Comparison of ENCODE assay signal across 8 mouse cellular contexts in the genomic region with DNA sequence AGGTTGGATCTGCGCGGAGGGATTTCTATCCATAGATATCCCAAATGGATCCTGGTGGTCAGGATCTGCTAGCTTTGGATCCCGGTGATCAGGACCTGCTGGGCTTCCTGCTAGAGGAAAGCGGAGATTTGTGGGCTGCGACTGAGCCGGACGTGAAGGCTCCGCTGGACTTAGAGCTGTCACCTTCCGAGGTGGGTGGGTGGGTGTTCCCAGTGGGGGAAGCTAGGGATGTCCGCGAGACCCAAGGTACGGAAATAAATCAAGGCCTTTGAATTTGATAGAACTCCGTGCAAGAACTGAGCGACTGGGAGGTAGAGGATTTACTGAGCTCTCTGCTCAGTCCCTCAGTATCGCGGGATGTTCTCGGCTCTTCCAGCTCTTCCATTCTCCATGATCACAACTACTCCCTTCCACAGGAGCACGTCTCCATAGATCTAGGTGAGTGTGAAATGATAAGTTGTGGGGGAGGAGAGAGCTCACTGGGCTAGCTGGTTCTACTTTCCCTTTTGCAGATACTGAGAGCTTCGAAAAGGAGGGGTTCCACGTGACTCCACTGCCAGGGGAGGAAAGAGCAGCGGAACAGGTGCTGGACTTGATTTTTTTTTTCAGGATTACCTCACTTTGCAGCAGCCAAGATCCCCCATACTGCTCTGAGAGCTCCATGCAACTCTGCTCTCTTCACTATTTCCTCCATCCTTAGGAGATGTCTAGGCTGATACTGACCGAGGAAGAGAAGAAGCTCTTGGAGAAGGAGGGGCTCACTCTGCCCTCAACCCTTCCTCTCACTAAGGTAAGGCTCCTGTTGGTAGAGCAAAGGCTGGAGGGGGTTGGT. TPM values are rescaled to one million over a fixed set of nuclear protein-coding genes. Genes with fewer than 3 reads are reported as not detected.
DNase-seq lines count a peak whose midpoint lies in the region; ATAC-seq and TF ChIP-seq lines count a peak whose summit lies in the region.

No protein-coding gene starts in this region.

- 9% methylated on average over 22 of the region's 22 CpGs for WGBS in hindbrain, embryonic 16.5 days
- WGBS in midbrain, embryonic 14.5 days = 8% methylated on average over 22 of the region's 22 CpGs

- H3K4me1 ChIP-seq in hindbrain, embryonic 16.5 days (ENCODE audit: control insufficient read depth, insufficient read depth, low read depth, low read length) = peaks cover 34% of the 10 kb centered on the region
- peaks cover 33% of the 10 kb centered on the region for H3K4me1 ChIP-seq in midbrain, embryonic 14.5 days (ENCODE audit: control insufficient read depth, insufficient read depth, low read length)

- H3K4me3 ChIP-seq in layer of hippocampus, adult 2 months = peak overlapping the region; percentile 96
- peak overlapping the region; percentile 72 for H3K4me3 ChIP-seq in hindbrain, embryonic 16.5 days (ENCODE audit: low read length)
- H3K4me3 ChIP-seq in midbrain, embryonic 14.5 days (replicated peaks; ENCODE audit: low read depth, low read length) = peak overlapping the region; percentile 95

- no peaks in the 10 kb centered on the region for H3K27me3 ChIP-seq in hindbrain, embryonic 16.5 days (replicated peaks; ENCODE audit: control insufficient read depth, insufficient read depth, low read length)
- H3K27me3 ChIP-seq in midbrain, embryonic 14.5 days (ENCODE audit: control insufficient read depth, insufficient read depth, low read length) = no peaks in the 10 kb centered on the region

- H3K4me2 ChIP-seq in hindbrain, embryonic 16.5 days (ENCODE audit: low read length) = peak overlapping the region; percentile 95
- peak overlapping the region; percentile 91 for H3K4me2 ChIP-seq in midbrain, embryonic 14.5 days (ENCODE audit: low read length)

- H3K9me3 ChIP-seq in hindbrain, embryonic 16.5 days (ENCODE audit: control insufficient read depth, low read length) = no peaks in the 10 kb centered on the region
- no peaks in the 10 kb centered on the region for H3K9me3 ChIP-seq in midbrain, embryonic 14.5 days (ENCODE audit: control insufficient read depth, low read length)

- H3K27ac ChIP-seq in layer of hippocampus, adult 2 months = peak overlapping the region; percentile 97
- peak overlapping the region; percentile 98 for H3K27ac ChIP-seq in hindbrain, embryonic 16.5 days (ENCODE audit: low read depth, low read length)
- peak overlapping the region; percentile 95 for H3K27ac ChIP-seq in midbrain, embryonic 14.5 days (replicated peaks; ENCODE audit: low read depth, low read length)

- peaks cover 34% of the 10 kb centered on the region for H3K36me3 ChIP-seq in hindbrain, embryonic 16.5 days (ENCODE audit: control insufficient read depth, insufficient read depth, low read length)
- H3K36me3 ChIP-seq in midbrain, embryonic 14.5 days (ENCODE audit: control insufficient read depth, insufficient read depth, low read length) = peaks cover 57% of the 10 kb centered on the region

- no peak for DNase-seq in layer of hippocampus, adult 2 months (ENCODE audit: low spot score in 2 of 2)
- DNase-seq in layer of hippocampus, postnatal 10 days (ENCODE audit: low spot score in 2 of 2) = no peak
- peak; percentile 39 for DNase-seq in brain, adult 2 months (ENCODE audit: low read depth, low spot score)
- no peak for DNase-seq in midbrain, embryonic 14.5 days
- no peak for DNase-seq in ovary, postnatal 36 days (ENCODE audit: low spot score)
- DNase-seq in gastrocnemius, postnatal 4 days (ENCODE audit: low spot score in 2 of 2) = no peak
- DNase-seq in layer of hippocampus, postnatal 25 days (ENCODE audit: extremely low spot score in 1 of 2, low spot score in 1 of 2) = no peak

- ATAC-seq in hindbrain, embryonic 16.5 days = peak; percentile 37
- ATAC-seq in midbrain, embryonic 14.5 days (ENCODE audit: low FRiP score, low TSS enrichment) = peak; percentile 10; the same call in 1 of the 2 replicates

- TF ChIP-seq CTCF in layer of hippocampus, adult 2 months (conservative IDR thresholded peaks at IDR 0.05) = no peak

- peak overlapping the region; percentile 96 for H3K9ac ChIP-seq in hindbrain, embryonic 16.5 days (ENCODE audit: low read depth, low read length)
- H3K9ac ChIP-seq in midbrain, embryonic 14.5 days (replicated peaks; ENCODE audit: low read length) = peak overlapping the region; percentile 90

RNA-seq across cellular contexts. Expression of a gene that starts 0.5 kb away (rescaled TPM):
- total RNA-seq in layer of hippocampus, adult 2 months (2021) = 10 to 100 TPM; 36.4 to 42.9 TPM
- total RNA-seq in layer of hippocampus, postnatal 10 days (2021) = 10 to 100 TPM; 54.4 to 69.7 TPM
- polyA plus RNA-seq in hindbrain, embryonic 16.5 days (2015; fragmentation: Nextera tagmentation; extraction: Ambion mirVana) = 56.2 and 61.1 TPM in 2 replicates
- 60.3 and 65.5 TPM in 2 replicates for polyA plus RNA-seq in midbrain, embryonic 14.5 days (2014; fragmentation: Nextera tagmentation; extraction: Ambion mirVana)
- 100 to 1,000 TPM; 137 to 140 TPM for total RNA-seq in gastrocnemius, postnatal 4 days (2021)
- 10 to 100 TPM; 40.9 to 47.3 TPM for total RNA-seq in layer of hippocampus, postnatal 25 days (2021)

RNA-seq across cellular contexts. Expression of a gene that starts 0.9 kb away (rescaled TPM):
- 10 to 100 TPM; 70.3 to 75.1 TPM for total RNA-seq in layer of hippocampus, adult 2 months (2021)
- total RNA-seq in layer of hippocampus, postnatal 10 days (2021) = 10 to 100 TPM; 65.9 to 75.4 TPM
- polyA plus RNA-seq in hindbrain, embryonic 16.5 days (2015; fragmentation: Nextera tagmentation; extraction: Ambion mirVana) = 90.8 and 94.1 TPM in 2 replicates
- 80.9 and 82.8 TPM in 2 replicates for polyA plus RNA-seq in midbrain, embryonic 14.5 days (2014; fragmentation: Nextera tagmentation; extraction: Ambion mirVana)
- total RNA-seq in gastrocnemius, postnatal 4 days (2021) = 10 to 100 TPM; 51.9 to 55.1 TPM
- total RNA-seq in layer of hippocampus, postnatal 25 days (2021) = 10 to 100 TPM; 58.8 to 71.2 TPM

RNA-seq across cellular contexts. Expression of a gene that starts 15.5 kb away (rescaled TPM):
- 10 to 100 TPM; 45.3 to 49.9 TPM for total RNA-seq in layer of hippocampus, adult 2 months (2021)
- total RNA-seq in layer of hippocampus, postnatal 10 days (2021) = 10 to 100 TPM; 46.2 to 53.6 TPM
- polyA plus RNA-seq in hindbrain, embryonic 16.5 days (2015; fragmentation: Nextera tagmentation; extraction: Ambion mirVana) = 17.8 and 23.5 TPM in 2 replicates
- polyA plus RNA-seq in midbrain, embryonic 14.5 days (2014; fragmentation: Nextera tagmentation; extraction: Ambion mirVana) = 27.2 and 28.5 TPM in 2 replicates
- 10 to 100 TPM; 37.1 to 41.3 TPM for total RNA-seq in gastrocnemius, postnatal 4 days (2021)
- total RNA-seq in layer of hippocampus, postnatal 25 days (2021) = 10 to 100 TPM; 40.9 to 42.7 TPM

RNA-seq across cellular contexts. Expression of a gene that starts 15.7 kb away (rescaled TPM):
- 10 to 100 TPM; 61.0 to 64.4 TPM for total RNA-seq in layer of hippocampus, adult 2 months (2021)
- total RNA-seq in layer of hippocampus, postnatal 10 days (2021) = 10 to 100 TPM; 56.8 to 57.7 TPM
- 54.0 and 59.3 TPM in 2 replicates for polyA plus RNA-seq in hindbrain, embryonic 16.5 days (2015; fragmentation: Nextera tagmentation; extraction: Ambion mirVana)
- 50.5 and 53.4 TPM in 2 replicates for polyA plus RNA-seq in midbrain, embryonic 14.5 days (2014; fragmentation: Nextera tagmentation; extraction: Ambion mirVana)
- 10 to 100 TPM; 11.5 to 12.0 TPM for total RNA-seq in gastrocnemius, postnatal 4 days (2021)
- total RNA-seq in layer of hippocampus, postnatal 25 days (2021) = 10 to 100 TPM; 60.8 to 64.4 TPM

RNA-seq across cellular contexts. Expression of a gene that starts 21.3 kb away (rescaled TPM):
- not detected for total RNA-seq in layer of hippocampus, adult 2 months (2021)
- total RNA-seq in layer of hippocampus, postnatal 10 days (2021) = not detected
- polyA plus RNA-seq in hindbrain, embryonic 16.5 days (2015; fragmentation: Nextera tagmentation; extraction: Ambion mirVana) = 0.71 and 0.94 TPM in 2 replicates
- polyA plus RNA-seq in midbrain, embryonic 14.5 days (2014; fragmentation: Nextera tagmentation; extraction: Ambion mirVana) = 2.1 TPM in 2 replicates
- total RNA-seq in gastrocnemius, postnatal 4 days (2021) = not detected
- total RNA-seq in layer of hippocampus, postnatal 25 days (2021) = not detected
